Mouse (Mus musculus) hindbrain, postnatal 0 days (tissue): Measurements from ENCODE around the gene Ubap2l. TPM values are rescaled to one million over a fixed set of nuclear protein-coding genes. Genes with fewer than 3 reads are reported as not detected.

ENCODE experiments used
- ATAC-seq: fragments of 200-750 bp; cut with Nextera tagmentation; 2 replicates; pipeline ENCODE4 v1.8.0; 2017; ENCODE audit warnings: mild to moderate bottlenecking, moderate TSS enrichment, moderate library complexity
- DNase-seq: peaks from one replicate; pipeline ENCODE4 v3.0.0-alpha.2; 2015; ENCODE audit warnings: low spot score
- H3K27ac ChIP-seq: fragments of 300-500 bp; sonication (generic); 2 replicates; pipeline ENCODE4 v1.5.1; 2014; ENCODE audit warnings: mild to moderate bottlenecking
- H3K27me3 ChIP-seq: fragments of 300-500 bp; sonication (generic); 2 replicates; pipeline ENCODE4 v1.6.1; 2014; ENCODE audit warnings: low read length, mixed read lengths; ENCODE audit not compliant: insufficient read depth
- H3K36me3 ChIP-seq: fragments of 300-500 bp; sonication (generic); 2 replicates; pipeline ENCODE4 v1.6.1; 2014; ENCODE audit warnings: low read length, mixed read lengths; ENCODE audit not compliant: insufficient read depth
- H3K4me1 ChIP-seq: fragments of 300-500 bp; sonication (generic); 2 replicates; pipeline ENCODE4 v1.6.1; 2014; ENCODE audit warnings: antibody characterized with exemption, low read length, mixed read lengths; ENCODE audit not compliant: insufficient read depth
- H3K4me2 ChIP-seq: fragments of 300-500 bp; sonication (generic); 2 replicates; pipeline ENCODE4 v1.6.1; 2014; ENCODE audit warnings: low read depth, mild to moderate bottlenecking, low read length, moderate library complexity, mixed read lengths
- H3K4me3 ChIP-seq: fragments of 300-500 bp; sonication (generic); 2 replicates; pipeline ENCODE4 v1.5.1; 2014; ENCODE audit warnings: low read length
- H3K9ac ChIP-seq: fragments of 300-500 bp; sonication (generic); replicated peaks from 2 replicates; pipeline ENCODE4 v1.6.1; 2014; ENCODE audit warnings: mild to moderate bottlenecking, low read length, moderate library complexity, mixed read lengths
- H3K9me3 ChIP-seq: fragments of 300-500 bp; sonication (generic); 2 replicates; pipeline ENCODE4 v1.6.1; 2016; ENCODE audit warnings: low read length, mixed read lengths
- CTCF ChIP-seq: IDR thresholded peaks from 2 replicates; pipeline ENCODE4 v1.5.1; 2016; ENCODE audit warnings: antibody characterized with exemption, control low read depth, low read depth
- WGBS: fragments of 180-500 bp; shearing (Covaris S2); extraction: QIAGEN DNeasy Blood & Tissue Kit; methylation state at CpG from one replicate; pipeline ENCODE4 v1.1.7; 2014; 5-methylcytosine and 5-hydroxymethylcytosine counted together
- microRNA counts: library from miRNA; unstranded; fragments of <30 nt; microRNA quantifications from one replicate; lab custom pipeline; 2015
- microRNA-seq, 2 experiments: library from miRNA; unstranded; fragments of <30 nt; microRNA quantifications; one replicate each; pipeline ENCODE4; 2016
- polyA plus RNA-seq: library from polyadenylated mRNA; unstranded; fragments of >200 nt; fragmentation: Nextera tagmentation; extraction: Ambion mirVana; gene quantifications from 2 replicates; pipeline ENCODE4 v1.2.1, GENCODE M21; 2015
- total RNA-seq: library from RNA; depleted of rRNA; stranded (reverse); fragments of >200 nt; gene quantifications from 2 replicates; pipeline ENCODE4 v1.2.3, GENCODE M21; 2014; rRNA removed

The Ubap2l gene
- total and polyA plus RNA-seq, 2 experiments from 2014 or later = 102 to 113 TPM

GRCm38 (mm10) chr3:89957880-89958279 lies 94.5 kb downstream of the Ubap2l start:
- no peak for TF ChIP-seq CTCF
- H3K4me2 ChIP-seq = no peak overlapping the region
- 0 out of 2 replicates have a peak overlapping the region, but pooled peaks have one; percentile 2 for H3K27ac ChIP-seq
- H3K9ac ChIP-seq = no peak overlapping the region
- DNase-seq = no peak
- H3K4me3 ChIP-seq = no peak overlapping the region
- WGBS = 95% methylated on average over 9 of the region's 9 CpGs
- peaks cover 49% of the 10 kb centered on the region for H3K36me3 ChIP-seq
- no peaks in the 10 kb centered on the region for H3K27me3 ChIP-seq
- no peak for ATAC-seq
- H3K4me1 ChIP-seq = peaks cover 15% of the 10 kb centered on the region
- no peaks in the 10 kb centered on the region for H3K9me3 ChIP-seq

DNA sequence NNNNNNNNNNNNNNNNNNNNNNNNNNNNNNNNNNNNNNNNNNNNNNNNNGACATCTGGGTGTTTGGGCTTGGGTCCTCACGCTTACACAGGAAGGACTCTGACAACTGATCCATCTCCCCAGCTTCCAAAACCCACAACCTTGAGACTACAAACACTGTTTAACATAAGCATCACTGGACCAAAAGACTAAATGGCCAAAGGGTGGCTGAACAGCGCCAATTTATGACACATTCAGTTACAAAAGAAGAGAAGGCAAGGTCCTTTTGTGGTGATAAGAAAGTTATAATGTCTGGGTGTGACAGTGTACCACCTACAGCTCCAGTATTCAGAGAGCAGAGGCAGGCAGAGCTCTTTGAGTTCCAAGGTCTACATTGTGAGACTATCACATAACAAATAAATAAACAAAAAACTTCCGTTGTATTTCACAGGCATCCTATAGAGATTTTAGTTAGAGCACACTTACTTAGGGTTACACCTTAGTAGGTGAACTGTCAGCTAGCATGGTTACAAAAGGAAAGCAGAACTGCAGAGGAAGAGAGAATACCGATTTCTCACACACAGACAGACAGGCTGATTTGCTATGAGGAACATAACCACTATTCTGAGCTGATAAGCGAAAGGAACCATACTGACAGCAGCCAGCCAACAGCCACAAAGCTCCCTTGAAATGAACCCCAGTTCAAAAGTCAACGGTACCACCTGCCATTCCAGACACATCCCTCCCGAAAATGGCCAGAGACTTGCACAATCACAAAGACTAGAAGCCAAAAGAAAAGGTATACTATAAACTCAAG lies 96.1 kb downstream of the Ubap2l start:
- ATAC-seq (no peak), DNase-seq (no peak)
- Histone ChIP-seq H3K4me1 (peaks cover 6% of the 10 kb centered on the region), H3K27ac (no peak overlapping the region), H3K9ac (no peak overlapping the region), H3K4me2 (no peak overlapping the region), H3K9me3 (no peaks in the 10 kb centered on the region), H3K36me3 (peaks cover 61% of the 10 kb centered on the region), H3K4me3 (no peak overlapping the region), H3K27me3 (no peaks in the 10 kb centered on the region)
- 92% methylated on average over 7 of the region's 7 CpGs for WGBS
- no peak for TF ChIP-seq CTCF

DNA sequence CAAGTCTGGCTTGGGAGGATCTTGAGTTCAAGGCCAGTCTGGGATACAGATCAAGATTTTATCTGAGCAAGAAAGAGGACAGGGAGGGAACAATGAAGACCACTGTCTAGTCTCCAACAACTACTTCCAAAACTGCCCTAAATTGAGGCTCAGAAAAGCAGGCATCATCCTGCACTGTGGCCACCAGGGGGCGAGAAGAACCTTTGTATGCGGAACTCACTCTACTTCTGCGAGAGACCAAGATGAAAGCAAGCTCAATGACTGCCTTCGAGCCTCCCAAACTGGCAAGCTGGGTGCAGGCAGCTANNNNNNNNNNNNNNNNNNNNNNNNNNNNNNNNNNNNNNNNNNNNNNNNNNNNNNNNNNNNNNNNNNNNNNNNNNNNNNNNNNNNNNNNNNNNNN lies 99.0 kb downstream of the Ubap2l start:
- Histone ChIP-seq H3K4me3 (no peak overlapping the region), H3K27ac (no peak overlapping the region), H3K9me3 (no peaks in the 10 kb centered on the region), H3K36me3 (peaks cover 83% of the 10 kb centered on the region), H3K9ac (no peak overlapping the region), H3K4me1 (no peaks in the 10 kb centered on the region; the same call in 1 of the 2 replicates), H3K4me2 (no peak overlapping the region), H3K27me3 (no peaks in the 10 kb centered on the region)
- WGBS = 3% methylated on average over 4 of the region's 4 CpGs
- DNase-seq = peak; percentile 90
- peak; percentile 66 for ATAC-seq
- peak; percentile 96 for TF ChIP-seq CTCF

MicroRNAs within 50 kb of the gene (microRNA counts, 519-probe panel; counts per million panel counts)
- 2,681 counts per million, percentile 42 among the panel's probes with 10 or more counts for microRNA mmu-miR-190b (lab: Ali Mortazavi, UCI)

Small RNAs within 50 kb of the gene (microRNA-seq; reads per million reads assigned to microRNA genes)
- 16.6 to 21.1 reads per million in 2 experiments for gene Mir190b
- 0.72 to 1.9 reads per million in 2 experiments for gene Mir7669

Other genes starting within 250 kb of the Ubap2l start
- 1.9 and 2.8 TPM in 2 replicates for gene She, start 221.3 kb downstream of the Ubap2l start, total RNA-seq
- gene She, start 221.3 kb downstream of the Ubap2l start, polyA plus RNA-seq = 0.98 and 1.1 TPM in 2 replicates
- 0.68 and 1.8 TPM in 2 replicates for gene Il6ra, start 139.4 kb downstream of the Ubap2l start, total RNA-seq
- 2.1 and 2.4 TPM in 2 replicates for gene Il6ra, start 139.4 kb downstream of the Ubap2l start, polyA plus RNA-seq
- gene Atp8b2, start 89.1 kb downstream of the Ubap2l start, total RNA-seq = 63.0 and 83.5 TPM in 2 replicates
- 9.8 and 10.9 TPM in 2 replicates for gene Atp8b2, start 89.1 kb downstream of the Ubap2l start, polyA plus RNA-seq
- gene Hax1, start 53.8 kb downstream of the Ubap2l start, total RNA-seq = 41.6 and 43.7 TPM in 2 replicates
- gene Hax1, start 53.8 kb downstream of the Ubap2l start, polyA plus RNA-seq = 74.1 and 81.6 TPM in 2 replicates
- gene 4933434E20Rik, start 992 bp downstream of the Ubap2l start, total RNA-seq = 95.6 and 110 TPM in 2 replicates
- gene 4933434E20Rik, start 992 bp downstream of the Ubap2l start, polyA plus RNA-seq = 228 and 254 TPM in 2 replicates
- gene Tpm3, start 20.0 kb upstream of the Ubap2l start, total RNA-seq = 136 and 142 TPM in 2 replicates
- 300 and 302 TPM in 2 replicates for gene Tpm3, start 20.0 kb upstream of the Ubap2l start, polyA plus RNA-seq
- gene Nup210l, start 51.5 kb upstream of the Ubap2l start, total RNA-seq = 0.52 and 0.65 TPM in 2 replicates
- gene Nup210l, start 51.5 kb upstream of the Ubap2l start, polyA plus RNA-seq = 0.11 TPM in 2 replicates
- 2,630 and 2,808 TPM in 2 replicates for gene Rps27, start 161.0 kb upstream of the Ubap2l start, total RNA-seq
- 847 and 901 TPM in 2 replicates for gene Rps27, start 161.0 kb upstream of the Ubap2l start, polyA plus RNA-seq
- 5.9 and 14.8 TPM in 2 replicates for gene Rab13, start 161.1 kb upstream of the Ubap2l start, total RNA-seq
- gene Rab13, start 161.1 kb upstream of the Ubap2l start, polyA plus RNA-seq = 20.6 and 23.5 TPM in 2 replicates
- 52.5 and 75.6 TPM in 2 replicates for gene Jtb, start 179.0 kb upstream of the Ubap2l start, total RNA-seq
- 115 and 124 TPM in 2 replicates for gene Jtb, start 179.0 kb upstream of the Ubap2l start, polyA plus RNA-seq
- 0.21 and 0.83 TPM in 2 replicates for gene Creb3l4, start 190.9 kb upstream of the Ubap2l start, total RNA-seq
- gene Creb3l4, start 190.9 kb upstream of the Ubap2l start, polyA plus RNA-seq = 1.2 and 1.4 TPM in 2 replicates
- 97.8 and 105 TPM in 2 replicates for gene Slc39a1, start 195.5 kb upstream of the Ubap2l start, total RNA-seq
- 70.1 and 72.0 TPM in 2 replicates for gene Slc39a1, start 195.5 kb upstream of the Ubap2l start, polyA plus RNA-seq
- gene Crtc2, start 201.5 kb upstream of the Ubap2l start, total RNA-seq = 12.7 and 27.0 TPM in 2 replicates
- 15.4 and 17.0 TPM in 2 replicates for gene Crtc2, start 201.5 kb upstream of the Ubap2l start, polyA plus RNA-seq
- 38.8 and 48.4 TPM in 2 replicates for gene Dennd4b, start 212.6 kb upstream of the Ubap2l start, total RNA-seq
- 5.4 and 5.9 TPM in 2 replicates for gene Dennd4b, start 212.6 kb upstream of the Ubap2l start, polyA plus RNA-seq
- 31.5 and 32.1 TPM in 2 replicates for gene Gatad2b, start 240.6 kb upstream of the Ubap2l start, total RNA-seq
- 13.7 and 14.2 TPM in 2 replicates for gene Gatad2b, start 240.6 kb upstream of the Ubap2l start, polyA plus RNA-seq